Mouse (Mus musculus): ENCODE results near the gene Slx.
"Not testable (repeated sequence)": the region's sequence is repeated elsewhere in the genome, so short reads cannot be mapped to it uniquely, and the experiment has no call there.

Slx gene

GRCm38 (mm10) chrX:26545465-26545864, at the start of gene Slx:
Slx (minus strand) TSS chrX:26545565.
- not testable (repeated sequence) for DNase-seq (ENCODE audit: low spot score)

All from layer of hippocampus, adult 11-12 months (tissue).